Mouse (Mus musculus) kidney, adult 9 months (tissue): ENCODE data around the gene Fmo5.

ENCODE experiments used
- DNase-seq: peaks from one replicate; pipeline ENCODE4 v3.0.0; 2022

The Fmo5 gene

DNA sequence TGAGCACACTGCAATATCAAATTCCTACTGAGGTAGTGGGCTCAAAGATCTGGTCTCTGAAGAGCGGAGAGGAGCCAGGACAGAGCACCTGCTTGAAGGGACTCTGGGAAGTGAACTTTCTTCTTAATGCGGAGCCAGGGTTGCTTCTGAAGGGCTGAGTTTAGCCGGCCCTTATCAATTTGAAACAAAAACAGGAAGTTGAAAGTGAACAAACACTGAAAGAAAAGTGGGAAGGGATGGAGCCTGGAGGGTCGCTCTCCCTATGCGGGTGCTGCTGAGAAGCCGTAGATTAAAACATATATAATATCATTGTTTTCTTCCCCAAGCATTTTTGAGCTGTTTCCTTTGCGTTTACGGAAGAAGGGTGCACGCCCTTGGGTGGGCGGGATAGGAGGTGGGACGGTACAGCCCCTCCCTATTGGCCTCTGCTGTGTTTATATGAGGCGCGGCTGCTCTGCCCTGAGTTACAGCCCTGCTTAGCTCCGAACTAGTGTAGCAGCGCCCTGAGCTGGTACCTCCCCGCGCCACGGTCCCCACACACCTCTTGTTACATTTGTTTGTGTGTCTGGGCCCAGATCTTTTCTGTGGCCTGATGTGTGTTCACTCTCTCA lies at the start of gene Fmo5:
Gene Fmo5 (plus strand): TSS at position 414 of the 611 bp plus-strand sequence.
- peak; percentile 85 for DNase-seq

GRCm38 (mm10) chr3:97585383-97586160 lies 43.0 kb upstream of the Fmo5 start:
- DNase-seq: peak; percentile 80

- DNase-seq: no peak
Measured at GRCm38 (mm10) chr3:97587656-97588055, 40.9 kb upstream of the Fmo5 start.

GRCm38 (mm10) chr3:97590699-97591098 lies 37.9 kb upstream of the Fmo5 start:
- no peak for DNase-seq

- DNase-seq: no peak
Measured at GRCm38 (mm10) chr3:97593089-97593488, 35.5 kb upstream of the Fmo5 start.

GRCm38 (mm10) chr3:97594140-97594539 lies 34.5 kb upstream of the Fmo5 start:
- DNase-seq: no peak

- no peak for DNase-seq
Measured at GRCm38 (mm10) chr3:97595066-97595465, 33.5 kb upstream of the Fmo5 start.

GRCm38 (mm10) chr3:97596796-97597195 lies 31.8 kb upstream of the Fmo5 start:
- DNase-seq: no peak

DNA sequence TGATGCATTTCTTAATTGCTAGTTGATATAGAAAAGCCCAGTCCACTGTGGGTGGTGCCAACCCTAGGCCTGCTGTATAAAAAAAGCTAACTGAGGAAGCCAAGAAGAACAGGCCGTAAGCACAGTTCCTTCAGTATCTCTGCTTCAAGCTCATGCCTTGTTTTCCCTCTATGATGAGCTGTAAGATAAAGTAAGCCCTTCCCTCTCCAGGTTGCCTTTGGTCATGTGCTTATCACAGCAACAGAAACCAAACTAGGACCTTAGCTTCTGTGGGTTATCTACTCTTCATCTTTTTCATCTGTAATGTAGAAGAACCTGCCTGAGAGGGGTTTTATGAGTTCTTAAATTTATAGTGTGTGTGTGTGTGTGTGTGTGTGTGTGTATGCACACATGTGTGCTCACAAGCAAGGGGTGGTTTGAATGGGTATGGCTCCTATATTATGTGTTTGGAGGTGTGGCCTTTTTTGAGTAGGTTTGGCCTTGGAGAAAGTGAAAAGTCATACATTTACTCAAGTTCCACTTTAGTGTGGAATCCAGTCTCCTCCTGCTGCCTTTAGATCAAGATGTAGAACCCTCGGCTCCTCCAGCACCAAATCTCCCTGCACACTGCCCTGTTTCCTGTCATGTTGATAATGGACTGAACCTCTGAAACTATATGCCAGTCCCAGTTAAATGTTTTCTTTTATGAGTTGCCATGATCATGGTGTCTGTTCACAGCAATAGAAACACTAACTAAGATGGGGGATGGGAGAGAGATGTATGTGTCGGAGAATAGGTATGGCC lies 28.4 kb upstream of the Fmo5 start:
- DNase-seq: no peak

DNA sequence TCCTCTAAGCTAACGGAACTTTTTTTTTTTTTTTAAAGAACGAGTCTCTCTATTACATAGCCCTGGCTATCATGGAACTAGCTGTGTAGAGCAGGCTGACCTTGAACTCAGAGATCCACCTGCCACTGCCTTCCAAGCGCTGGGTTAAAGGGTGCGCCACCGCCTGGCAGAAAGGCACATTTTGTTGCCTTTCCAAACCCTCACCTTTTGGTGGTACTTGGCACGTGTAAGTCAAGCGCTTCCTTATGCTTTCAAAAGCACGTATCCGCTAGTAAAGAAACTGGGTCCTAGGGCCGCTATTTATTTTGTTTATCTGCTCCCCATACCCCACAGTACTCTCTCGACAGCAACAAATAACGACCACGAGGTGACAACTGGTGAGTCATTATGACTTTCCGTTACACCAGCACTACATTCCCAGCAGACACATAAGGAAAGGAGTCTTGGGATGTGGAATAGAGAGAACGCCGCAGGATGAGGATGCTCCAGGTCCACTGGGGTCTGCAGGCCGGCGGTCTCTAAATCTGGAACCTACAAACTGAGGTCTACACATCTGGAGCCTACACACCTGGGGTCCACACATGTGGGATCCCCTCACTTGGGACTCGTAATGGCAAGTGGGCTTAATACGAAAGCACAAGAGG lies 19.3 kb upstream of the Fmo5 start:
- peak; percentile 56 for DNase-seq

GRCm38 (mm10) chr3:97609845-97610410 lies 18.7 kb upstream of the Fmo5 start, which contains the start of gene Chd1l:
Gene Chd1l (minus strand): TSS chr3:97610203.
- DNase-seq: peak; percentile 93

GRCm38 (mm10) chr3:97611021-97611420 lies 17.6 kb upstream of the Fmo5 start:
- no peak for DNase-seq

- no peak for DNase-seq
Measured at GRCm38 (mm10) chr3:97615154-97615553, 13.4 kb upstream of the Fmo5 start.

GRCm38 (mm10) chr3:97615933-97616332 lies 12.7 kb upstream of the Fmo5 start:
- DNase-seq: no peak

DNA sequence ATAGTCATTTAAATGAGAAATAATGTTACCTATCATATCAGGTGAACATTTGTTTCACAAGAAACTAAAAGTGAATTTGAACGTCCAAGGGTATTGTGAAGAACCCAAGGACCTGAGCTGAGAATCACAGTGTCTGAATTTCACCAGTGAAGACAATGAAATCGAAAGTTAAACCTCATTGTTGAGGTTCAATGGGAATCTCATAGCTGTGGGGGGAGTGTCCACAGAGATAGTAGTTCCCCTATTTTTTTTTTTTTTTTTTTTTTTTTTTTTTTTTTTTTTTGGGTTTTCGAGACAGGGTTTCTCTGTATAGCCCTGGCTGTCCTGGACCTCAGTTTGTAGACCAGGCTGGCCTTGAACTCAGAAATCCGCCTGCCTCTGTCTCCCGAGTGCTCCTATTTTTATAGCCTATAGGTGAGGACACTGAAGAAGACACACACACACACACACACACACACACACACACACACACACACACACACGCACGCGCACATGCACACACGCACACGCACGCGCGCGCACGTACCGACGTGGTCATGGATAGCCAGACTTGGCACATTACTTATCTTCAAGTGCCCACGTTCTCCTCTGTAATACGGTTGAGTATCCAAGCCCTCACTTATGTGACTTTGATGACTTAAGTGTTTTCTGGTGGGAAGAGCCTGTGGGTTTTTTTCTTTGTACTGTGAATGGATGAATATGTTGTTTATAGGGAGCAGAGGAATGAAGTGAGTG lies 11.3 kb upstream of the Fmo5 start:
- no peak for DNase-seq

DNA sequence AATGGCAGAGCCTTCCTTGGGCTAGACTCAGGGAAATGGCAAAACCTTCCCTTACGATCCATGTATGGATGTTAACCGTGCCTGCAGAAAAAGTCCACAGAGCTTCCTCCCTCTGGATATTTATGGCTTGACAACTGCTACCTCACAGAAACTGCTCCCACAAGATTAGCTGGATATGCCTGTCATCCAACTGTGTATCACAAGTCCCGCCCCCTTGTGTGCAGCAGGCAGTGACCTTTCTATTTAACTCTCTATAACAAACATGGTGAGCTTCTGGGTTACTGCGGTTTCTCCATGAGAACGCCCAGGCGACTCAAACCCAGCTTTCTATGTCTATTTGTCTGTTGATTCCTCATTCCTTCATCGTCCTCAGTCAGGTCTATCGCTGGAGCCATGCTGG lies 10.7 kb upstream of the Fmo5 start:
- DNase-seq: no peak

DNA sequence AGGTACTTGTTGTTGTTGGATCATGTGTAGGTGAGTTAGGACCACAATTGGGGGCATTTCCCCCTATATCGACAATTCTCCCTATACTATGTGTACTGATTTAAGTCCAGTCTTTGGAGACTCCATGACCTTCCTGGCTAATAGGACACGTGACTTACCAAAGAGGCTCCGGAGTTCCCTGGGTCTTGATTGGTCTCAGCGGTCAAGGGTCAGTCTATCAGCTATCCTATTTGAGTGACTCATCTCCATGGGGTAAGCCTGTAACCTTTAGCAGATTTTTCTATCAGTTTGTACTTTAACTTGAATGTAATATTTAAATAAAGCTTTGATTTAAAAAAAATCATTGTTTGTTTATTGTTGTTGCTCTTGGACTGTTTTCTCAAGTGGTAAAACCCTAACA lies 7.9 kb upstream of the Fmo5 start:
- no peak for DNase-seq

- DNase-seq: peak; percentile 89
Measured at GRCm38 (mm10) chr3:97624611-97625010, 4.0 kb upstream of the Fmo5 start.

- DNase-seq: no peak
Measured at GRCm38 (mm10) chr3:97627893-97628292, 711 bp upstream of the Fmo5 start.

GRCm38 (mm10) chr3:97629941-97630340 lies 1.3 kb downstream of the Fmo5 start:
- DNase-seq: no peak

- DNase-seq: no peak
Measured at GRCm38 (mm10) chr3:97630746-97631145, 2.1 kb downstream of the Fmo5 start.

DNA sequence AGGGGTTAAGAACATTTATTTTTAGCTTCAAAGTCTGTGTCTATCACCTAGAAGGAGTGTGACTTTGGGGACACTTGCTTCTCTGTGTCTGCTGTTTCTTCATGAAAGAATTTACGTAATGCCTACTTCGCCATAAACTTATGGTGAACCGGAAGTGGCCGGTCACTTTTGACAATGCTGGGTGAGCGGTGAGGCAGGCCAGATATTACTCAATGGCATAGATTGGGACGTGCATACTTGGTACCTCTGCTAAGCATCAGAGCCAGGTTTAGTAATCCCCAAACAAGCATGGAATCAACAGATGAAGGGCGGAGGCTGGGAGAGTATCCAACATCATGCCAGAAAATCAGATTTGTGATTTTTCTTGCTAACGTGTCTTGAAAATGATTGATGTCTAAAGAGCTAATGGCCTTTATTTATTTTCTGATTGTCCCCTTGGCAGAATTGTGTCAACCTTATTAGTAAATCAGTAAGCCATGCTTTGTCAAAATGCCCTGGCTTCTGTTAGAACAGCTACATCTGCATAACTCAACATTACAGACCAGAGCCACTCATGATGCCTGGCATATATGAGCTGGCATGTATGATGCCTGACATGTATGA lies 2.8 kb downstream of the Fmo5 start:
- no peak for DNase-seq
